In genomic region chr6:21570964-21571363, GRCm38 (mm10) we compare ENCODE assay signal across 20 mouse cellular contexts.
DNase-seq lines count a peak whose midpoint lies in the region; ATAC-seq and TF ChIP-seq lines count a peak whose summit lies in the region.
"Had no signal": no experiment of that assay in that cellular context is flagged by ENCODE, and none has a peak within 500 bp of the region (broad histone marks: within the 10 kb centered on the region; RNA-seq: fewer than 3 reads in every experiment).

No protein-coding gene starts in this region.

- H3K9ac ChIP-seq in hindbrain, postnatal 0 days (replicated peaks; ENCODE audit: low read length) = no peak overlapping the region
- H3K9ac ChIP-seq in hindbrain, embryonic 12.5 days = no peak overlapping the region
- no peak overlapping the region for H3K9ac ChIP-seq in midbrain, postnatal 0 days (replicated peaks; ENCODE audit: low read length, poor library complexity, severe bottlenecking)
- no peak overlapping the region for H3K9ac ChIP-seq in midbrain, embryonic 16.5 days (ENCODE audit: low read depth, low read length)
- H3K9ac ChIP-seq: forebrain, embryonic 13.5 days; forebrain, postnatal 0 days had no signal

- no peak overlapping the region for H3K4me2 ChIP-seq in hindbrain, postnatal 0 days (ENCODE audit: low read depth, low read length)
- no peak overlapping the region for H3K4me2 ChIP-seq in hindbrain, embryonic 12.5 days (replicated peaks)
- H3K4me2 ChIP-seq in midbrain, postnatal 0 days (ENCODE audit: low read depth, low read length, poor library complexity, severe bottlenecking) = no peak overlapping the region
- no peak overlapping the region for H3K4me2 ChIP-seq in midbrain, embryonic 16.5 days (ENCODE audit: low read length)
- H3K4me2 ChIP-seq: forebrain, embryonic 13.5 days had no signal

- no peak overlapping the region for H3K27ac ChIP-seq in hindbrain, postnatal 0 days
- H3K27ac ChIP-seq in hindbrain, embryonic 12.5 days = no peak overlapping the region
- H3K27ac ChIP-seq in midbrain, postnatal 0 days (ENCODE audit: low read depth, low read length) = no peak overlapping the region; the same call in 1 of the 2 replicates
- H3K27ac ChIP-seq in midbrain, embryonic 16.5 days (ENCODE audit: low read length) = no peak overlapping the region
- H3K27ac ChIP-seq: embryonic facial prominence, embryonic 10.5 days; forebrain, embryonic 13.5 days; heart, embryonic 10.5 days had no signal

- H3K4me1 ChIP-seq in hindbrain, postnatal 0 days (ENCODE audit: insufficient read depth, low read length) = no peaks in the 10 kb centered on the region
- no peaks in the 10 kb centered on the region for H3K4me1 ChIP-seq in hindbrain, embryonic 12.5 days
- no peaks in the 10 kb centered on the region for H3K4me1 ChIP-seq in midbrain, postnatal 0 days (ENCODE audit: insufficient read depth, low read length)
- no peaks in the 10 kb centered on the region for H3K4me1 ChIP-seq in midbrain, embryonic 16.5 days (ENCODE audit: control insufficient read depth, insufficient read depth, low read length)
- H3K4me1 ChIP-seq: embryonic facial prominence, embryonic 10.5 days; forebrain, embryonic 13.5 days; heart, embryonic 10.5 days had no signal

- WGBS in hindbrain, postnatal 0 days = 51% methylated on average over 6 of the region's 6 CpGs
- 55% methylated on average over 6 of the region's 6 CpGs for WGBS in hindbrain, embryonic 12.5 days
- WGBS in midbrain, postnatal 0 days = 53% methylated on average over 6 of the region's 6 CpGs
- 63% methylated on average over 6 of the region's 6 CpGs for WGBS in midbrain, embryonic 16.5 days

- DNase-seq in frontal cortex, postnatal 25 days (ENCODE audit: low spot score in 2 of 2) = no peak
- peak; percentile 29 for DNase-seq in hindbrain, postnatal 0 days (ENCODE audit: low spot score)
- peak; percentile 36 for DNase-seq in midbrain, postnatal 0 days (ENCODE audit: low spot score)
- peak; percentile 8 for DNase-seq in hindlimb bud, embryonic 11.5 days (ENCODE audit: extremely low spot score, low read depth, low spot score)
- no peak for DNase-seq in heart, adult 18-20 months
- DNase-seq: adrenal gland, postnatal 10 days; cerebellum, adult 11-12 months; cerebellum, adult 9-10 months; cerebellum, postnatal 25 days; forebrain, postnatal 0 days; gastrocnemius, postnatal 36 days; heart, adult 11 months; heart, postnatal 10 days; heart, postnatal 4 days had no signal

- no peak overlapping the region for H3K4me3 ChIP-seq in hindbrain, postnatal 0 days (ENCODE audit: low read length)
- no peak overlapping the region for H3K4me3 ChIP-seq in hindbrain, embryonic 12.5 days
- no peak overlapping the region for H3K4me3 ChIP-seq in midbrain, postnatal 0 days (ENCODE audit: low read depth, low read length)
- no peak overlapping the region for H3K4me3 ChIP-seq in midbrain, embryonic 16.5 days (ENCODE audit: low read depth, low read length)
- H3K4me3 ChIP-seq: embryonic facial prominence, embryonic 10.5 days; forebrain, embryonic 13.5 days; heart, embryonic 10.5 days had no signal

- peak; percentile 41; the same call in 1 of the 2 replicates for ATAC-seq in frontal cortex, adult (ENCODE audit: low TSS enrichment)
- ATAC-seq in hindbrain, postnatal 0 days = no peak
- no peak for ATAC-seq in hindbrain, embryonic 12.5 days (ENCODE audit: low FRiP score)
- no peak for ATAC-seq in midbrain, postnatal 0 days (ENCODE audit: low FRiP score)
- no peak for ATAC-seq in midbrain, embryonic 16.5 days
- ATAC-seq: forebrain, embryonic 13.5 days; forebrain, postnatal 0 days had no signal

- no peaks in the 10 kb centered on the region for H3K36me3 ChIP-seq in hindbrain, postnatal 0 days (ENCODE audit: insufficient read depth, low read length)
- no peaks in the 10 kb centered on the region for H3K36me3 ChIP-seq in hindbrain, embryonic 12.5 days
- no peaks in the 10 kb centered on the region for H3K36me3 ChIP-seq in midbrain, postnatal 0 days (ENCODE audit: insufficient read depth, low read length)
- no peaks in the 10 kb centered on the region for H3K36me3 ChIP-seq in midbrain, embryonic 16.5 days (ENCODE audit: control insufficient read depth, insufficient read depth, low read length)
- H3K36me3 ChIP-seq: embryonic facial prominence, embryonic 10.5 days; heart, embryonic 10.5 days had no signal

- H3K9me3 ChIP-seq in hindbrain, postnatal 0 days (ENCODE audit: low read length) = no peaks in the 10 kb centered on the region
- H3K9me3 ChIP-seq in hindbrain, embryonic 12.5 days (replicated peaks) = no peaks in the 10 kb centered on the region
- no peaks in the 10 kb centered on the region for H3K9me3 ChIP-seq in midbrain, postnatal 0 days (ENCODE audit: low read length)
- H3K9me3 ChIP-seq in midbrain, embryonic 16.5 days (replicated peaks; ENCODE audit: control insufficient read depth, low read length, poor library complexity, severe bottlenecking) = no peaks in the 10 kb centered on the region
- H3K9me3 ChIP-seq: embryonic facial prominence, embryonic 10.5 days; forebrain, embryonic 13.5 days; heart, embryonic 10.5 days had no signal

- no peak for TF ChIP-seq CTCF in hindbrain, postnatal 0 days (IDR thresholded peaks at IDR 0.05; ENCODE audit: low read depth)
- TF ChIP-seq CTCF in midbrain, postnatal 0 days (IDR thresholded peaks at IDR 0.05) = no peak

- no peaks in the 10 kb centered on the region for H3K27me3 ChIP-seq in hindbrain, postnatal 0 days (ENCODE audit: insufficient read depth, low read length)
- no peaks in the 10 kb centered on the region for H3K27me3 ChIP-seq in hindbrain, embryonic 12.5 days
- H3K27me3 ChIP-seq in midbrain, postnatal 0 days (ENCODE audit: insufficient read depth, low read length) = no peaks in the 10 kb centered on the region
- H3K27me3 ChIP-seq in midbrain, embryonic 16.5 days (ENCODE audit: control insufficient read depth, insufficient read depth, low read depth, low read length) = no peaks in the 10 kb centered on the region
- H3K27me3 ChIP-seq: forebrain, embryonic 13.5 days had no signal

Comparison
In these comparisons a context has a peak if more than half of its experiments do, and no peak if none do; other contexts are left out.
1. DNase-seq: peak in hindbrain, postnatal 0 days (single experiment), midbrain, postnatal 0 days (single experiment) and hindlimb bud, embryonic 11.5 days (single experiment); none in frontal cortex, postnatal 25 days (0 of 2) and heart, adult 18-20 months (0 of 2).